Mouse (Mus musculus) R1 (cell line): ENCODE results near the gene Ptpn22.

Source experiments
- DNase-seq: peaks from one replicate; pipeline ENCODE4 v3.0.0-alpha.2; 2018; ENCODE audit warnings: low read depth, low spot score

Ptpn22 gene

GRCm38 (mm10) chr3:103857977-103858563 lies 1.5 kb upstream of the Ptpn22 start:
- no peak for DNase-seq

- no peak for DNase-seq
Observed at GRCm38 (mm10) chr3:103859851-103860391, 326 bp downstream of the Ptpn22 start.

GRCm38 (mm10) chr3:103862721-103863220 lies 3.2 kb downstream of the Ptpn22 start:
- no peak for DNase-seq

GRCm38 (mm10) chr3:103864200-103864599 lies 4.6 kb downstream of the Ptpn22 start:
- DNase-seq: no peak

GRCm38 (mm10) chr3:103867424-103867971 lies 7.9 kb downstream of the Ptpn22 start:
- no peak for DNase-seq

- DNase-seq: no peak
Observed at GRCm38 (mm10) chr3:103868008-103868407, 8.4 kb downstream of the Ptpn22 start.

GRCm38 (mm10) chr3:103872663-103873098 lies 13.1 kb downstream of the Ptpn22 start:
- DNase-seq: no peak

GRCm38 (mm10) chr3:103874329-103874728 lies 14.7 kb downstream of the Ptpn22 start:
- DNase-seq: no peak

GRCm38 (mm10) chr3:103885946-103886345 lies 26.4 kb downstream of the Ptpn22 start:
- DNase-seq: peak; percentile 10

GRCm38 (mm10) chr3:103887581-103887980 lies 28.0 kb downstream of the Ptpn22 start:
- DNase-seq: peak; percentile 49

- no peak for DNase-seq
Observed at GRCm38 (mm10) chr3:103893374-103893773, 33.8 kb downstream of the Ptpn22 start.

GRCm38 (mm10) chr3:103904705-103905104 lies 45.1 kb downstream of the Ptpn22 start:
- DNase-seq: peak; percentile 62

- no peak for DNase-seq
Observed at GRCm38 (mm10) chr3:103907335-103908030, 47.9 kb downstream of the Ptpn22 start.

GRCm38 (mm10) chr3:103908781-103909180 lies 49.2 kb downstream of the Ptpn22 start:
- no peak for DNase-seq

GRCm38 (mm10) chr3:103913451-103913961 lies 53.9 kb downstream of the Ptpn22 start:
- no peak for DNase-seq

- DNase-seq: peak; percentile 99
Observed at GRCm38 (mm10) chr3:103914010-103914669, 54.5 kb downstream of the Ptpn22 start, which contains the start of gene Rsbn1. Rsbn1 (plus strand) TSS chr3:103914120.

GRCm38 (mm10) chr3:103914732-103915508 lies 55.3 kb downstream of the Ptpn22 start:
- peak; percentile 72 for DNase-seq

- DNase-seq: no peak
Observed at GRCm38 (mm10) chr3:103915509-103915896, 55.9 kb downstream of the Ptpn22 start.

GRCm38 (mm10) chr3:103916205-103916838 lies 56.7 kb downstream of the Ptpn22 start:
- no peak for DNase-seq

GRCm38 (mm10) chr3:103916839-103917237 lies 57.2 kb downstream of the Ptpn22 start:
- DNase-seq: no peak
